Mouse (Mus musculus) left cerebral cortex, postnatal 14 days (tissue): ENCODE data around the gene Fam117a. TPM values are rescaled to one million over a fixed set of nuclear protein-coding genes. Genes with fewer than 3 reads are reported as not detected.

Source experiments
- DNase-seq, 2 experiments: peaks; one replicate each; pipeline ENCODE4 v3.0.0; 2021 to 2022; ENCODE audit warnings: low spot score in 2 of 2, mixed read lengths in 1 of 2
- intact Hi-C: fragments of 180-260 bp; cut with DNase I; formaldehyde crosslinking; loops from one replicate; pipeline ENCODE4 v1.15.1; 2025
- total RNA-seq, 2 experiments: library from RNA; stranded (reverse); gene quantifications; 2 replicates each; pipeline ENCODE4 v1.2.3; 2021

Fam117a gene
- total RNA-seq, 2 experiments from 2014 or later: 2.1 to 4.0 TPM

- intact Hi-C loops: loop anchor here (2.0 to 10.0 kb wide), 3 partner anchors 74 to 270 kb away; partner anchors contain the start of gene Kat7
Observed at GRCm38 (mm10) chr11:95384319-95384972, 47.6 kb downstream of the Fam117a start, which contains the start of gene Slc35b1. Gene Slc35b1 (plus strand): TSS chr11:95384692.

GRCm38 (mm10) chr11:95384973-95385320 lies 48.1 kb downstream of the Fam117a start:
- DNase-seq: no peak
- intact Hi-C loops: loop anchor here (2.0 to 10.0 kb wide), 3 partner anchors 74 to 270 kb away; partner anchors contain the start of gene Kat7

More at GRCm38 (mm10) chr11:95384319-95384972, 47.6 kb downstream of the Fam117a start, which contains the start of gene Slc35b1:
- DNase-seq: peak; percentile 96 to 99

GRCm38 (mm10) chr11:95387354-95387753 lies 50.5 kb downstream of the Fam117a start:
- intact Hi-C loops: loop anchor here (10.0 kb wide), 1 partner anchor 273 kb away; no protein-coding TSS in a partner anchor
- DNase-seq: no peak

GRCm38 (mm10) chr11:95389006-95389405 lies 52.2 kb downstream of the Fam117a start:
- intact Hi-C loops: loop anchor here (10.0 kb wide), 1 partner anchor 274 kb away; no protein-coding TSS in a partner anchor

GRCm38 (mm10) chr11:95390420-95390819 lies 53.6 kb downstream of the Fam117a start:
- no peak for DNase-seq
- intact Hi-C loops: no loop called here

More at GRCm38 (mm10) chr11:95389006-95389405, 52.2 kb downstream of the Fam117a start:
- DNase-seq: no peak

- DNase-seq: no peak
- intact Hi-C loops: no loop called here
Observed at GRCm38 (mm10) chr11:95391201-95391600, 54.4 kb downstream of the Fam117a start.

GRCm38 (mm10) chr11:95391743-95392142 lies 54.9 kb downstream of the Fam117a start:
- intact Hi-C loops: no loop called here
- DNase-seq: no peak

- peak; percentile 63 to 76 for DNase-seq
- intact Hi-C loops: no loop called here
Observed at GRCm38 (mm10) chr11:95392223-95392667, 55.4 kb downstream of the Fam117a start.

- no peak for DNase-seq
- intact Hi-C loops: no loop called here
Observed at GRCm38 (mm10) chr11:95392708-95393499, 56.1 kb downstream of the Fam117a start.

- no peak for DNase-seq
- intact Hi-C loops: no loop called here
Observed at GRCm38 (mm10) chr11:95393500-95393816, 56.6 kb downstream of the Fam117a start.

GRCm38 (mm10) chr11:95394112-95394511 lies 57.3 kb downstream of the Fam117a start:
- no peak for DNase-seq
- intact Hi-C loops: no loop called here

GRCm38 (mm10) chr11:95396548-95396947 lies 59.7 kb downstream of the Fam117a start:
- intact Hi-C loops: loop anchor here (5.0 kb wide), 1 partner anchor 81 kb away; no protein-coding TSS in a partner anchor

GRCm38 (mm10) chr11:95397843-95398835 lies 61.3 kb downstream of the Fam117a start:
- peak; percentile 84 to 85 for DNase-seq
- intact Hi-C loops: loop anchor here (1.0 to 5.0 kb wide), 2 partner anchors 79 to 123 kb away; no protein-coding TSS in a partner anchor

More at GRCm38 (mm10) chr11:95396548-95396947, 59.7 kb downstream of the Fam117a start:
- DNase-seq: no peak

- intact Hi-C loops: loop anchor here (5.0 kb wide), 1 partner anchor 78 kb away; no protein-coding TSS in a partner anchor
- peak in 1 of 2 experiments; percentile 44 for DNase-seq
Observed at GRCm38 (mm10) chr11:95399520-95400020, 62.8 kb downstream of the Fam117a start.

- intact Hi-C loops: no loop called here
- no peak for DNase-seq
Observed at GRCm38 (mm10) chr11:95401568-95401967, 64.8 kb downstream of the Fam117a start.

GRCm38 (mm10) chr11:95402196-95402595 lies 65.4 kb downstream of the Fam117a start:
- intact Hi-C loops: no loop called here
- no peak for DNase-seq

GRCm38 (mm10) chr11:95402658-95403101 lies 65.9 kb downstream of the Fam117a start:
- intact Hi-C loops: no loop called here
- DNase-seq: no peak
